Mouse (Mus musculus): Measurements from ENCODE around the gene Cct2. TPM values are rescaled to one million over a fixed set of nuclear protein-coding genes. Genes with fewer than 3 reads are reported as not detected.

Cct2 gene
- 238 and 258 TPM in 2 replicates for polyA plus RNA-seq (2015; fragmentation: Nextera tagmentation; extraction: Ambion mirVana)

DNA sequence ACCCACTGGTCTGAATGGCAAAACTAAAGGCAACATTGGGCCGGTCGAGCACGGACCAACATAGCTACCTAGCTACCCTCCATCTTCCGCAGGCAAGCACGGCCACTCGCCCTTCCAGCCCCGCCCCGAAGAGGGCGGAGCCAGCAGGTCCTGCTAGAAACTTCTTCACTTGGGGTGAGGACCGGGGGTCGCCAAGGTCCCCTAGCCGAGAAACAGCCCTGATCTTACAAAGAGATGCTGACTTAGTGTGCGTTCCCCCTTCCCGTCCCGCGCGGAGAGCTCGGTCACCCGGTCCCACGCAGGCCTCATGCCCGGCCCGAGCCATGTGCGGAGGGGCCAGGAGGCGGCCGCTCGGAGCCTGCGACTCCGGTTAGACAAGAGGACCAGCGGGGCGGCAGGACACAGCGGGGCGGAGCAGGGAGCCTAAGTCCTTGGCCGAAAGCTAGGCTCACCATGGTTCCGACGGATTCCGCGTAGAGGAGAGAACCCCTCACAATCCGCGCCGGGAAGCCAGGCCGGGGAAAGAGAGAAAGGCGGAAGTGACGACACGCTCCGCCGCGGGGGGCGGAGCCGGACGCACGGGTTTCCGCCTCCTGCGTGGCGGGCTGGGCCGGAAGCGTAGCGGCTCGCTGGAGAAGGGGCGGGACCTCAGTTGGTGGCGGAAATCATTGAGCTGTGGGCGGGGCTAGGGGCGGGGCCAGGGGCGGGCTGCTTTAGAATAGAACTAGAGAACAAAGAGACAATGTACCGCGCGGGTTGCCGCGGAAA lies at the start of gene Cct2:
Cct2 (minus strand) TSS at position 561 of the 768 bp plus-strand sequence.
- H3K9ac ChIP-seq = peak within 1 kb of the TSS; percentile 84
- WGBS = under 1% methylated on average over 68 of the region's 68 CpGs
- ATAC-seq = peak; percentile 97
- peak within 1 kb of the TSS; percentile 73 for H3K4me2 ChIP-seq (replicated peaks)
- H3K27ac ChIP-seq = peak within 1 kb of the TSS; percentile 78
- no peaks in the 10 kb centered on the region for H3K9me3 ChIP-seq
- H3K4me3 ChIP-seq (replicated peaks) = peak within 1 kb of the TSS; percentile 90
- 0 out of 2 replicates have a peak, but pooled peaks cover 3% of the 10 kb centered on the region for H3K4me1 ChIP-seq (replicated peaks)
- peaks cover 14% of the 10 kb centered on the region for H3K36me3 ChIP-seq
- no peaks in the 10 kb centered on the region for H3K27me3 ChIP-seq (replicated peaks)

DNA sequence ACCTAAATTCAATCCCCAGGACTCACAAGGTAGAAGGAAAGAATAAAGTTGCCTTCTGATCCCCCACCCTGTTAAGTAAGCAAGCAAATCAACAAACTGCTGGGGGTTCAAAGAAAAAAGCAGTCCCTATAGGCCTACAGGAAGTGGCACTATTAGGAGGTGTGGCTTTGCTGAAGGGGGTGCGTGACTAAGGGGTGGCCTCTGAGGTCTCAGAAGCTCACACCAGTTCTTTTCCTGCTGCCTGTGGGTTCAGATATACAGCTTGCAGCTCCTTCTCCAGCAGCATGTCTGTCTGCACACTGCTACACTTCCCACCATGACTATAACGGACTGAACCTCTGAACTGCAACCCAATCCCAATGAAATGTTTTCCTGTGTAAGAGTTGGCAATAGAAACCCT lies 48.9 kb upstream of the Cct2 start:
- H3K27ac ChIP-seq = no peak overlapping the region
- no peak overlapping the region for H3K9ac ChIP-seq
- 44% methylated on average over 2 of the region's 2 CpGs for WGBS
- ATAC-seq = no peak
- H3K4me1 ChIP-seq (replicated peaks) = peaks cover 14% of the 10 kb centered on the region
- no peak overlapping the region for H3K4me2 ChIP-seq (replicated peaks)
- H3K9me3 ChIP-seq = no peaks in the 10 kb centered on the region
- no peaks in the 10 kb centered on the region for H3K36me3 ChIP-seq
- no peak overlapping the region for H3K4me3 ChIP-seq (replicated peaks)
- H3K27me3 ChIP-seq (replicated peaks) = no peaks in the 10 kb centered on the region

DNA sequence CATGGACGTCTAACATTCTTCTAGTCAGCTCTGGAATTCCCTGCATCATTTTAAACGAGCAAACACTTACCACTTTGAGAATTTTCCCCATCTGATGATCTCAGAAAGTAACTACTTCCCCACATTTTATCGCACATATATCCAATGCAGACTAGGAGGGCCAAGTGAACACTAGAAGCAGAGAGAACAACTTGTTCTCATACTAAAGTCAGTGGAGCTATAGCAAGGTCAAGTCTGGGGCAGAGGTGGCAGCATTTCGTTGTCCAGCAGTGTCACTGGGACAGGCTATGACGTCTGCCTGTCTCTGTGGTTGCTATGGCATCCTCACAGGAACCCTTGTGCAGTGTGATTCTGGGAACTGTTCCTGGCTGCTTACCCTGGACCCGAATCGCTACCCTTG lies 47.8 kb upstream of the Cct2 start:
- H3K9ac ChIP-seq = no peak overlapping the region
- no peak overlapping the region for H3K27ac ChIP-seq
- H3K27me3 ChIP-seq (replicated peaks) = no peaks in the 10 kb centered on the region
- 72% methylated on average over 7 of the region's 7 CpGs for WGBS
- H3K4me3 ChIP-seq (replicated peaks) = no peak overlapping the region
- no peaks in the 10 kb centered on the region for H3K9me3 ChIP-seq
- no peaks in the 10 kb centered on the region for H3K36me3 ChIP-seq
- ATAC-seq = no peak
- H3K4me2 ChIP-seq (replicated peaks) = no peak overlapping the region
- peaks cover 17% of the 10 kb centered on the region for H3K4me1 ChIP-seq (replicated peaks)

DNA sequence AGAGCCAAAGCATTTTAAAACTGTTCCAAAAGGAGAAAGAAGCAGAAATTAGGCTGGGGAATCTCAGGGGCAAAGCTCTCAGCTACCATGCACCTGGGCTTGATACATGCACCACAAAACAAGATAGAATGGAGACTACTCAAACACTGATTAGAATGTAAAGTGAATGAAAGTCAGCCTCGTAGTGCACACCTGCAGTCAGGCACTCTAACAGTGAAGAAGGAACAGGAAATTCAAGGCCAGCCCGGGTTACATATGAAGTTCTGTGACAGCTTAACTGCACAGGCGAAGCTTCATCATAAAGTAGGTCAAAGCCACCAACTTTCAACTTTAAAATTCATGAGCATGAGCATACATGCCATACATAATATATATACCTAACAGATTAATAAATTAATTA lies 46.7 kb upstream of the Cct2 start:
- no peaks in the 10 kb centered on the region for H3K36me3 ChIP-seq
- 50% methylated on average over 3 of the region's 3 CpGs for WGBS
- H3K9me3 ChIP-seq = no peaks in the 10 kb centered on the region
- 0 out of 2 replicates have a peak overlapping the region, but pooled peaks have one; percentile 27 for H3K27ac ChIP-seq
- H3K27me3 ChIP-seq (replicated peaks) = no peaks in the 10 kb centered on the region
- H3K9ac ChIP-seq = no peak overlapping the region
- H3K4me1 ChIP-seq (replicated peaks) = peaks cover 23% of the 10 kb centered on the region
- H3K4me3 ChIP-seq (replicated peaks) = no peak overlapping the region
- no peak overlapping the region for H3K4me2 ChIP-seq (replicated peaks)
- ATAC-seq = no peak

DNA sequence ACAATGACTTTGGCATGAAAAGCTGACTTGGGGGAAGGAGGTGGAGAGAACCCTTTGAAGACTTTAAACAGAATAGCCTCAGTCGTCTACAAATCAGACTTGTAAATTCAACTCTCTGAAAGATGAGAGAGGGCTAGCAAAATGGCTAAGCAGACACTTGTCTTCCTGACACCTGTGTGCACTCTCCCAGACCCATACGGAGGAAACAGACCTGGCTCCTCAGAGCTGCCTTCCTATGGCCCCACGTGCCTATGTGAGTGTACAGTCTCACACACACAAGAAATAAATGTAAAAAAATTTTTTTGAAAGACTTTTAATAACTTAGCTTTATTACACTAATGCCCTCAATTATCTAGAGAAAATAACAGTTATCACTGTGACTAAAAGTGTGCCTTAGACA lies 43.1 kb upstream of the Cct2 start:
- Histone ChIP-seq H3K27me3 (replicated peaks) (no peaks in the 10 kb centered on the region), H3K4me2 (replicated peaks) (no peak overlapping the region), H3K4me1 (replicated peaks) (peaks cover 28% of the 10 kb centered on the region), H3K36me3 (no peaks in the 10 kb centered on the region), H3K9me3 (no peaks in the 10 kb centered on the region), H3K27ac (no peak overlapping the region), H3K9ac (no peak overlapping the region), H3K4me3 (replicated peaks) (no peak overlapping the region)
- 6% methylated on average over 3 of the region's 3 CpGs for WGBS
- ATAC-seq = no peak

DNA sequence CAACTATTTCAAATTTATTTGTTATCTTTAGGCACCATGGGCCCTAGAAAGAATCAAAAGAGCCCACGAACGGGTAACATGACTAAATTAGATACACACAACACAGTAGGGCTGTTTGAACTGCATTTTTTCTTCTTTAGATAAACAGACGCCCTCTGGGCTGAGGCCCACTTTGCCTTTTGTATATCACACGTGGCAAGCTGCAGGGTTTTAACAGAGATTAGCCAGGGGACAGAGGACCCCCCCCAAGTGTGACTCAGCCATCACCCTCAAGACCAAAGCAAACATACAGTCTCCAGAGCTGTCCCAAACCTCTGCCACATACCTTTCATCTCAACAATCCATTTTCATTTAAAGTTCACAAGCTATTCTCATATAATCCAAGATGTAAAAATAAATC lies 42.6 kb upstream of the Cct2 start:
- H3K9ac ChIP-seq = no peak overlapping the region
- WGBS = 10% methylated on average over 4 of the region's 4 CpGs
- no peak overlapping the region for H3K27ac ChIP-seq
- H3K27me3 ChIP-seq (replicated peaks) = no peaks in the 10 kb centered on the region
- H3K36me3 ChIP-seq = no peaks in the 10 kb centered on the region
- peaks cover 28% of the 10 kb centered on the region for H3K4me1 ChIP-seq (replicated peaks)
- peak; percentile 52; the same call in 1 of the 2 replicates for ATAC-seq
- H3K9me3 ChIP-seq = no peaks in the 10 kb centered on the region
- no peak overlapping the region for H3K4me2 ChIP-seq (replicated peaks)
- H3K4me3 ChIP-seq (replicated peaks) = no peak overlapping the region

DNA sequence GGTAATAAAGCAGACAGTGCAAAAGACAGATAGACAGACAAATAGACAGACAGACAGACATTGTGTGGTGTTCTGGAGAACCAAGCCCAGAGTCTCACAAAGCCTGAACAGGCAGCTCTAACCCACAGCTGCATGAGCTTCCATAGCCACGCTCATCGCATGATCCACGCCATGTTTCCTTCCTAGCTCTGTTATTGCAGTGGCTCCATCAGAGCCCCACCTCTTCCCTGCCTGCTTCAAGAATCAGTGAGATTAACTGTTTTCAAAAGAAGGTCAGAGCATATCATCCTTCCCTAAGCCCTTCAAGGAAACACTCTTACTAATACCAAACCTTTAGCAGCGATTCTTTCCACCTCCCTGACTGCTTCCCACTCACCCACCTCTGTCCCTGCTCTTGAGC lies 41.4 kb upstream of the Cct2 start:
- H3K36me3 ChIP-seq = no peaks in the 10 kb centered on the region
- H3K9ac ChIP-seq = no peak overlapping the region
- H3K4me3 ChIP-seq (replicated peaks) = no peak overlapping the region
- ATAC-seq = peak; percentile 37
- WGBS = 50% methylated on average over 4 of the region's 4 CpGs
- H3K27me3 ChIP-seq (replicated peaks) = no peaks in the 10 kb centered on the region
- no peaks in the 10 kb centered on the region for H3K9me3 ChIP-seq
- H3K27ac ChIP-seq = peak overlapping the region; percentile 23; the same call in 1 of the 2 replicates
- H3K4me1 ChIP-seq (replicated peaks) = peaks cover 28% of the 10 kb centered on the region
- no peak overlapping the region for H3K4me2 ChIP-seq (replicated peaks)

DNA sequence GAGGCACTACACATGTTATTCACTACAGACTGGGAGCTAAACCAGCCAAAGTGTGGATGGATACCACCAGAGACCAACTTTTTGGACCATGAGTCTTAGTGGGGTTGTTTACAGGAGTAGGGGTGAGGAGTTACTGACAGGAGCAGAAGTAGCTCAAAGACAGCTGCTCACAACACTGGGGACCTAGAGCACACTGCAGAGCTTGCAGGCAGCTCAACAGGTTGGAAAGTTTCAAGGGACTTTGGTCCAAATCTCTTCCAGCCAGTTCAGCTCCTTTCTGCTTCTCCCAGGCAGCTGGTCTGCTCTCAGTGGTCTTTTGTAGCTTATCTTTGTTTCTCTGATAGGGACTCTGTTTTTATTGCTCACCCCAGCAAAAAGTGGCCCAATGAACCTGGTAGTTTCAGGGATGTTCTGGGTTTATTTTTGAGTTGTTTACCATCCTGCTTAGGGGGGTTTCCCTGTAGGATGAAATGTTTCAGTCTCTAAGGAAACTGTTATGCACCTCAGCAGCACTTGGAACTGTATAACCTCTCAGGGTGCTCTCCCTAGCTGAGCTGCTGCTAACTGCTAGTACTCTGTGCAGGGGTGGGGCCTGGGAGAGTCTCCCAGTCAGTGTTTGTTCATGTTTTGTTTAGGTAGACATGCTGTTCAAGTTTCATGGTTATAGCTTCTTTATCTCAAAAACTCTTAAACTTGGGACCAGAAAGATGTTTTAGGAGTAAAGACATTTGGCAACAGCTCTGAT lies 40.4 kb upstream of the Cct2 start:
- no peaks in the 10 kb centered on the region for H3K36me3 ChIP-seq
- no peak overlapping the region for H3K4me3 ChIP-seq (replicated peaks)
- peaks cover 28% of the 10 kb centered on the region for H3K4me1 ChIP-seq (replicated peaks)
- H3K27me3 ChIP-seq (replicated peaks) = no peaks in the 10 kb centered on the region
- ATAC-seq = peak; percentile 71
- H3K27ac ChIP-seq = peak overlapping the region; percentile 44; the same call in 1 of the 2 replicates
- H3K4me2 ChIP-seq (replicated peaks) = no peak overlapping the region
- no peaks in the 10 kb centered on the region for H3K9me3 ChIP-seq
- no peak overlapping the region for H3K9ac ChIP-seq

DNA sequence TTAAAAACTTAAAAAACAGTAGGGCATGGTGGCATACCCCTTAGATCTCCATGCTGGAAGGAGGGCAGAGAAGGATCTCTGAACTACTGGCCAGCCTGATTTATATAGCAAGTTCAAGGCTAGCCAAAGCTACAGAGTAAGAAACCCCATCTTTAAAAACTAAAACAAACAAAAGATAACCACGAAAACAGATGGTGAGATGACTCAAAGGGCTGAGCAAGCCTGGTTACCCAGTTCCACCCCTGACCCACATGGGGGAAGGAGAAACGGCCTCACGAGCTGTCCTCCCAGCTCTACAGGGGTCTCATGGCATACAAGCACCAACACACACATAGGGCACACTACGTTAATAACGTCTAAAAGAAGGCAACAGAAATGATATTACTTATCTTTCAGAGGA lies 36.6 kb upstream of the Cct2 start:
- Histone ChIP-seq H3K27ac (no peak overlapping the region), H3K36me3 (no peaks in the 10 kb centered on the region), H3K4me2 (replicated peaks) (no peak overlapping the region), H3K9me3 (no peaks in the 10 kb centered on the region), H3K4me1 (replicated peaks) (peaks cover 21% of the 10 kb centered on the region), H3K9ac (no peak overlapping the region), H3K4me3 (replicated peaks) (no peak overlapping the region), H3K27me3 (replicated peaks) (no peaks in the 10 kb centered on the region)
- no peak for ATAC-seq
- 75% methylated on average over 5 of the region's 5 CpGs for WGBS

DNA sequence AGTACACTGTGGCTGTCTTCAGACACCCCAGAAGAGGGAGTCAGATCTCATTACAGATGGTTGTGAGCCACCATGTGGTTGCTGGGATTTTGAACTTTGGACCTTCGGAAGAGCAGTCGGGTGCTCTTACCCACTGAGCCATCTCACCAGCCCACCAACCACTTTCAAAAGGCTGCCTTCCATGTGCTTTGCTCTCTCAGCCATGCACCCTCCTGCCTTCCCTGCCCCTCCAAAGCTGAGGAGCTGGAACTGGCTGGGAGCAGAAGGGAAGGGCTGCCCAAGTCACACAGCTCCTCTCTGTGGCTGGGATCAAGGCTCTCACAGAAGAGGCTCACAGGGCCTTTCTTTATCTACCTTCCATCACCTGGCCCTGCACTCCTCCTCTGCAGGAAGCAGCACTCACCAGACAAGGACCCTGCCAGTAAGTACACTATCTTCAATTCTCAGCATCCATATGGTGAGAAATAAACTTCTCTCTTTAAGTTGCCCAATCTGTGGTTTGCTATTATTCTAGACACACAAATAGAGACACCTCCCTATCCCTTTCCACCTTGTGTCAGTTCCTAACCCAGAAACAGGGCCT lies 33.6 kb upstream of the Cct2 start:
- Histone ChIP-seq H3K9ac (no peak overlapping the region), H3K36me3 (no peaks in the 10 kb centered on the region), H3K4me1 (replicated peaks) (peaks cover 10% of the 10 kb centered on the region), H3K27me3 (replicated peaks) (no peaks in the 10 kb centered on the region), H3K4me2 (replicated peaks) (no peak overlapping the region), H3K4me3 (replicated peaks) (no peak overlapping the region), H3K27ac (no peak overlapping the region), H3K9me3 (no peaks in the 10 kb centered on the region)
- ATAC-seq = peak; percentile 29; the same call in 1 of the 2 replicates
- 87% methylated on average over 2 of the region's 2 CpGs for WGBS

DNA sequence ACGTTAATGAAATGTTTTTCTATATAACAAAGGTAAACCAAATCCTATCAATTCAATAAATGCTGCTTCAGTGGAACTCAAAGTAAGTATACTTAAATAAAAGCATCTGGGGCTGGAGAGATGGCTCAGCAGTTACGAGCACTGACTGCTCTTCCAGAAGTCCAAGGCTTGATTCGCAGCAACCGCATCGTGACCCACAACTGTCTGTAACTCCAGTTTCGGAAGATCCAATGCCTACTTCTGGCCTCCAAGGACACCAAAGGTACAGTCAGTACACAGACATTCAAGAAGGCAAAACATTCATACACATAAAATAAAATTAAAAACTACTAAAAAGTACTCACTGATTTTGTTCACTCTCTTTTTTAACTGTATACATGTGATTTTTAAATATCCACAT lies 32.5 kb upstream of the Cct2 start:
- Histone ChIP-seq H3K4me2 (replicated peaks) (no peak overlapping the region), H3K9ac (no peak overlapping the region), H3K9me3 (no peaks in the 10 kb centered on the region)

DNA sequence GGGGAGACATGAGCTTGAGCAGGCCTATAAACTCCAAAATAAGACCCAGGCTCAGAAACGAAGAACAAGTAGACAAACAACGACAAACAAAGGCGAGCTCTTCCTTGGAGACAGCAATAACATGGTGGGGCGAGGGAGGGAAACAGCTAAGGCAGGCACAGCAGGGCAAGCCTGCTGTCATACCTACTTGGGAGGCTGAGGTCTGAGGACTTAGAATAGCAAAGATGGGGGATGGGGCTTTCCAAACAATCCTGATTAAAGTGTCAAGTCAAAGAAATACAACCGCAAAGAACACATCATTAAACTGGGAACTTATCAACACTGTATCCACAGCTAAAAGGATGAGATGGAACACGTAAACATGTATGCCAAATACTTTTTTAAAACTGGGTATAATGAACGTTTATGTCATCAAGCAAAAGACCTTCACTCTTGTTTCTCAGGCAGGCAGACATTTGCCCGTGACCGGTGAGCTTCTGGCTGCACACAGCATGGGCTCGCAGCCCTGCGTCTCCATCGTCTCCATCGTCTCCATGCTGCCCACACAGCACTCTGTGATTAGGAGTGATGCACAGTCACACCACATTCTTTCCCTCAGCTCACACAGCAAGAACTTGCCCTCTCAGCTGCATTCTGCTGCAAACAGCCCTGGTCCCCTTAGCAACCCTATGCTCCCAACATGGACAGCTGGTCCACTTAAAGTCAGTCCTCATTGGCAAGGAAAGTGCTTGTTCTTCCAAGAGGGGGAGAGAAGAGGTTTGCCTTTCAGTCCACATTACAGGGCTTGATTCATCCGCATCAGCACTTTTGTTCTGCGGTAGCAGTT lies 31.1 kb upstream of the Cct2 start:
- Histone ChIP-seq H3K36me3 (no peaks in the 10 kb centered on the region), H3K27ac (no peak overlapping the region), H3K9ac (no peak overlapping the region), H3K4me3 (replicated peaks) (no peak overlapping the region), H3K4me1 (replicated peaks) (peaks cover 10% of the 10 kb centered on the region), H3K9me3 (no peaks in the 10 kb centered on the region), H3K27me3 (replicated peaks) (no peaks in the 10 kb centered on the region), H3K4me2 (replicated peaks) (no peak overlapping the region)
- WGBS = 42% methylated on average over 15 of the region's 15 CpGs
- ATAC-seq = peak; percentile 64

More for the DNA sequence above, 32.5 kb upstream of the Cct2 start:
- Histone ChIP-seq H3K36me3 (no peaks in the 10 kb centered on the region), H3K4me1 (replicated peaks) (peaks cover 10% of the 10 kb centered on the region), H3K27me3 (replicated peaks) (no peaks in the 10 kb centered on the region), H3K4me3 (replicated peaks) (no peak overlapping the region), H3K27ac (no peak overlapping the region)
- no peak for ATAC-seq
- 87% methylated on average over 6 of the region's 6 CpGs for WGBS

Measured in intestine, embryonic 15.5 days (tissue).